Mouse (Mus musculus) sigmoid colon, adult 10 weeks (tissue): ENCODE data around the gene Nynrin. TPM values are rescaled to one million over a fixed set of nuclear protein-coding genes. Genes with fewer than 3 reads are reported as not detected.

Experiments used
- polyA plus RNA-seq: library from polyadenylated mRNA; stranded (reverse); fragments of 350-450 nt; fragmentation: Illumina TruSeq; extraction: RNeasy Lipid Tissue Mini Kit (QIAGEN cat#74804); gene quantifications from one replicate; pipeline ENCODE4 v1.2.3, GENCODE M21; 2014; ENCODE audit warnings: low read depth, low replicate concordance

The Nynrin gene
- 0.35 TPM for polyA plus RNA-seq

DNA sequence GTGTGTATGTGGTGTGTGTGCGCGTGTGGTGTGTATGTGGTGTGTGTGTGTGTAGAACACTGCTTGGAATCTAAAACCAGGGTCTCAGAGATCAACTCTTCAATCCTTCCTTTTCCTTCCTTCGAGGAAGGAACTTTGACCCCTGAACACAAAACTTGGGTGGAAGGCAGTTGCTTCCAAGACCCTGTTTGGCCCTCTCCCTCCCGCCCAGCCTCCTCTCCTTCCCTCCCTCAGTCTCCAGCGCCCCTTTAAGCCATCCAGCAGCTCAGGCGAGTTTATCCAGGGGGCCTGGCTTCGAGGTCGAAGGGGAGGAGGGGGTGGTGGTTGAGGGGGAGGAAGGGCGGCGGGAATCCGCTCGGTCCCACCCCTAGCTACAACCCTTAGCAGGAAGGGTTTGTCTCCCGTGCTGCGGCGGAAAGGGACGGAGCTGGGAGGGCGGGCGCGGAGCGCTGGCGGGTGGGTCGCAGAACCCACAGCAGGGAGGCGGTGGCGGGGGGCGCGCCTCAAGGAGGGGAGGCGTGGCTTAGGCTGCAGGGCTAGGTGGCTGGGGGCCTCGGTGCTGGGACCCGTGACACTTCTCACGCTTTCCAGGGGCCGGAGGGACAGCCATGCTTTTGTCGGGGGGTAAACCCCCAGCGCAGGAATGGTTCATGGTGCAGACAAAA lies at the start of gene Nynrin:
TSS of gene Nynrin (plus strand) at position 390 of the 665 bp plus-strand sequence.

DNA sequence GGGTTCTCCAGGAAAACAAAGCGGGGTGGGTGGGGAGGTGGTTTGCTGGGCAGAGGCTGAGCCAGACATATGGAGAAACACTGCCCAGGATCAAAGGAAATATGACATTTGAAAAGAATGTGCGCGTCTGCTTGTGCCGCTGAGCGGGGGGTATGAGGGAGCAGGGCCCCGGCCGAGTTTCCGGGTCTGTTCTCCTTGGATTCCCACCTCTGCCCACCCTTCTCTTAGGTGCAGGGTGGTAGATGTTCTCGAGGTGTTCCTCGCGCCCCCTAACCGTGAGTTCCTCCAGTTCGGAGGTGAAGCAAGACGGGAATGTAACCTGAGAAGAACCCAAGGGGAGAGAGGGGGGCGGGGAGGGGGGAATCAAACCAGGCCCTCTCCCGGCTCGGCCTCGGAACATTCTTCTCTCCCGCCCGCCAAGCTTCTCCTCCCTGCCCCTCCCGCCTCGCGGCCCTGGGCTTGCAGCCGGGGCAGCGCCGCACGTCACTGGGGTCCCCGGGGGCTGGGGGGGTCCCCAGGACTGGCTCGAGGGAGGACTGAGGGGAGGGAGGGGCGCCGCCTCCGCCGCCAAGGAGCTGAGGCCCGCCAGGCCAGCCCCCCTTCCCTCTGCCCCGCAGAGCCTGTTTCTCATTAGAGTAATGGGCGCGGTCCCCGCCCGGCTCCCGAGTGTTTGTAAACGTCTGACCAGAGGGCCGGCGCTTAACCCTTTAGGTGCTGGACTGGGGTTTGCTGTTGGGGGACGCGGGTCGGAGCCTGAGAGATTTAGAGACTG lies 30.6 kb upstream of the Nynrin start, which contains the start of gene Nfatc4:
TSS of gene Nfatc4 (plus strand) at position 154 of the 772 bp plus-strand sequence.

DNA sequence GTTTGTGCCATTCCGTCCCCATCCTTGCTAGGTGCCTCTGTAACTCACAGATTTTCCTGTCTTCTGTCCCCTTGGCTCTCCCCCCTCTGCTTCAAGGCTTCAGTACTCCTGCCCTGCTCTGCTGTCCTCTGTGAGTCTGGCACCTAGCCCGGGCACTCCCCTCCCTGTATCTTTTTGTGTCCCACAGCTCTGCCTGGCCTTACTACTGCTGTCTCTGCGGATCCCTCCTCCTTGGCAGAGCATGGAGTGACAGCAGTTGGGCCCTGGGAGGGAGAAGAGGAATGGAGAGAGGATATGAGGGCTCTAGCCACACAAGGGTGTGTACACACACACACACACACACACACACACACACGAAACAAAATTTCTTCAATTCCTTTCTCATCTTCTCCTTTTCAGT lies 30.4 kb downstream of the Nynrin start, which contains the start of gene Cbln3:
TSS of gene Cbln3 (minus strand) at position 227 of the 400 bp plus-strand sequence.

DNA sequence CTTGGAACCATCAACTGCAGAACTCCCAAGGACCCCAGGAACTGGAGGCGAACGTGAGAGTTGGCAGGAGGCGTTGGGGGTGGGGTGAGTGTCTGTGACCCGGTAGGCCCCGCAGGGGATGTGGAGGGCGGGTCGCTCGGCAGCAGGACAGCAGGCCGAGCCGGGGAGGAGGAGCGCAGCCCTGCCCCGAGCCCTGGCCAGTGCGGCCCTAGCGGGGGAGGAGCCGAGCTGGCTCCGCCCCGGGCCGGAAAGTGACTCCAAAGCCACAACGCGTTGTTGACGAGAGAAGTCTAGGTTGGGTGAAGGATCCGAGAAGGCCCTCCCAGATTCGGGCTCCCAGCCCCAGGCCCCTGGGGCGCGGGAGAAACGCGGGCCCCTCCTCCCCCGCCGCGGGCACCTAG lies 30.9 kb downstream of the Nynrin start, which contains the start of gene Khnyn:
TSS of gene Khnyn (plus strand) at position 235 of the 401 bp plus-strand sequence.

DNA sequence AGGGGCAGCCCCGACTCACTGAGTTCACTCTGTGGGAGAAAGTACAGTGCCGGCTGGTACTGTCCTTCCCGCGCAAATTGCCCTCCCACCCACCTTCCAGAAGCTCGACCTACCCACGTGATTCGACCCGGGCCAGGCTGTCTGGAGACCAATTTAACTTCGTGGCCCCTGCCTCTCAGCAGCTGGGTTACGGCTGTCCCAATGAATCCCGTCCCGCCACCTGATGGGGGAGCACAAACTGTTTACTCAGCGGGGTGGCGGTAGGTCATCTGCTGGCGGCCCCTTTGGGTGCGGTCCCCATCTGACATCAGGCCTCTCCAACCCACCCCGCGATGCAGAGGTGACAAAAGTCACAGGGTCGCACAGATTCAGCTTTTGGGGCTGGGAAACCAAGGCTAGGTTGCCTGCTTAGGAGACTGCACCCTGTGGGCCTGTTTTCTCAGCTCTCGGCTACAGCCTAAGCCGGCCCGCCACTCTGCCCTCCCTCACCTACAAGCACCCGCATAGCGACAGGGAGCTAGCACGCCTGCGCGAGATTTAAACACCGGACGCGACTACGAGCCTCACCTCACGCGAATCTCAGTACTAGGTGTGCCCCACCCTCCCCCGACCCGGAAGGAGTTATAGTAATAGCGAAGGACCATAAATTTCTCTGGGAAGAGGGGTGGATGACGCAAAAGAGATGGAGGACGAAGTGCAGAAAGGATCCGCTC lies 46.0 kb downstream of the Nynrin start, which contains the start of gene Sdr39u1:
TSS of gene Sdr39u1 (minus strand) at position 593 of the 713 bp plus-strand sequence.

Other genes with a start within 250 kb of the Nynrin start
- gene Rec8, start 236.0 kb upstream of the Nynrin start, polyA plus RNA-seq: not detected
- 2.9 TPM for gene Ipo4, start 218.1 kb upstream of the Nynrin start, polyA plus RNA-seq
- 0.63 TPM for gene Gm49378, start 216.1 kb upstream of the Nynrin start, polyA plus RNA-seq
- 52.5 TPM for gene Tm9sf1, start 210.2 kb upstream of the Nynrin start, polyA plus RNA-seq
- gene Tssk4, start 203.8 kb upstream of the Nynrin start, polyA plus RNA-seq: 0.50 TPM
- gene Mdp1, start 193.5 kb upstream of the Nynrin start, polyA plus RNA-seq: 43.5 TPM
- 26.0 TPM for gene Gmpr2, start 182.1 kb upstream of the Nynrin start, polyA plus RNA-seq
- gene Nedd8, start 181.9 kb upstream of the Nynrin start, polyA plus RNA-seq: 50.1 TPM
- 13.6 TPM for gene Tinf2, start 172.2 kb upstream of the Nynrin start, polyA plus RNA-seq
- not detected for gene Tgm1, start 140.1 kb upstream of the Nynrin start, polyA plus RNA-seq
- gene Rabggta, start 131.7 kb upstream of the Nynrin start, polyA plus RNA-seq: 0.73 TPM
- 15.3 TPM for gene Dhrs1, start 108.3 kb upstream of the Nynrin start, polyA plus RNA-seq
- gene Nop9, start 108.3 kb upstream of the Nynrin start, polyA plus RNA-seq: 3.3 TPM
- gene Cideb, start 95.6 kb upstream of the Nynrin start, polyA plus RNA-seq: 5.6 TPM
- not detected for gene Ltb4r2, start 92.6 kb upstream of the Nynrin start, polyA plus RNA-seq
- not detected for gene Ltb4r1, start 88.0 kb upstream of the Nynrin start, polyA plus RNA-seq
- 0.19 TPM for gene Adcy4, start 69.9 kb upstream of the Nynrin start, polyA plus RNA-seq
- gene Ripk3, start 65.1 kb upstream of the Nynrin start, polyA plus RNA-seq: 4.4 TPM
- 2.6 TPM for gene Nfatc4, start 30.9 kb upstream of the Nynrin start, polyA plus RNA-seq
- 2.5 TPM for gene Cbln3, start 30.4 kb downstream of the Nynrin start, polyA plus RNA-seq
- gene Khnyn, start 30.9 kb downstream of the Nynrin start, polyA plus RNA-seq: 85.5 TPM
- 8.1 TPM for gene Sdr39u1, start 46.3 kb downstream of the Nynrin start, polyA plus RNA-seq
- 1.5 TPM for gene Cma1, start 90.7 kb downstream of the Nynrin start, polyA plus RNA-seq
- gene Cma2, start 97.0 kb downstream of the Nynrin start, polyA plus RNA-seq: not detected
- 2.3 TPM for gene Mcpt1, start 164.0 kb downstream of the Nynrin start, polyA plus RNA-seq
- gene Mcpt9, start 176.5 kb downstream of the Nynrin start, polyA plus RNA-seq: not detected
- gene Mcpt2, start 188.0 kb downstream of the Nynrin start, polyA plus RNA-seq: 1.5 TPM
- gene Mcpt4, start 208.3 kb downstream of the Nynrin start, polyA plus RNA-seq: 1.4 TPM
- gene Mcpt8, start 231.3 kb downstream of the Nynrin start, polyA plus RNA-seq: not detected
- not detected for gene Ctsg, start 248.6 kb downstream of the Nynrin start, polyA plus RNA-seq